ENCODE assay signal across 9 mouse cellular contexts in genomic region chr14:45477651-45478050, GRCm38 (mm10). TPM values are rescaled to one million over a fixed set of nuclear protein-coding genes. Genes with fewer than 3 reads are reported as not detected.
DNase-seq lines count a peak whose midpoint lies in the region; ATAC-seq and TF ChIP-seq lines count a peak whose summit lies in the region.
"Had no signal": no experiment of that assay in that cellular context is flagged by ENCODE, and none has a peak within 500 bp of the region (broad histone marks: within the 10 kb centered on the region; RNA-seq: fewer than 3 reads in every experiment).

No protein-coding gene starts in this region.

- intact Hi-C loops in left cerebral cortex, postnatal 36 days (cut with DNase I) = no loop called here

- no peak for TF ChIP-seq CTCF in lung, adult 2 months (IDR thresholded peaks at IDR 0.05; ENCODE audit: insufficient read depth, low read length)
- no peak for TF ChIP-seq CTCF in stomach, postnatal 0 days (IDR thresholded peaks at IDR 0.05; ENCODE audit: low read depth)

- no peaks in the 10 kb centered on the region for H3K27me3 ChIP-seq in stomach, postnatal 0 days (ENCODE audit: control insufficient read depth, insufficient read depth, low read length)
- H3K27me3 ChIP-seq in midbrain, embryonic 13.5 days = no peaks in the 10 kb centered on the region
- H3K27me3 ChIP-seq: megakaryocyte, embryonic 14.5 days had no signal

- DNase-seq in adipocyte (ENCODE audit: low spot score) = peak; percentile 49
- peak; percentile 78 to 88 for DNase-seq in kidney, adult 8-10 months
- DNase-seq in lung, adult 2 months = peak; percentile 55
- DNase-seq in thymus, adult 18-20 months = no peak
- DNase-seq in left cerebral cortex, postnatal 36 days (ENCODE audit: low spot score in 2 of 2) = no peak
- DNase-seq in stomach, postnatal 0 days (ENCODE audit: low spot score) = no peak

- TF ChIP-seq POLR2A in lung, adult 2 months (IDR thresholded peaks at IDR 0.05; ENCODE audit: borderline replicate concordance, extremely low read depth, low read depth, low read length) = 0 out of 2 replicates have a peak, but pooled peaks have one; percentile 9

- no peak overlapping the region for H3K9ac ChIP-seq in stomach, postnatal 0 days (ENCODE audit: low read length)
- no peak overlapping the region for H3K9ac ChIP-seq in midbrain, embryonic 13.5 days (replicated peaks)

- H3K9me3 ChIP-seq in stomach, postnatal 0 days (ENCODE audit: control insufficient read depth, low read length) = no peaks in the 10 kb centered on the region
- no peaks in the 10 kb centered on the region for H3K9me3 ChIP-seq in midbrain, embryonic 13.5 days

- no peak for TF ChIP-seq EP300 in stomach, postnatal 0 days (optimal IDR thresholded peaks at IDR 0.05)

- H3K36me3 ChIP-seq in stomach, postnatal 0 days (ENCODE audit: control insufficient read depth, insufficient read depth, low read length) = peaks cover 9% of the 10 kb centered on the region
- H3K36me3 ChIP-seq in midbrain, embryonic 13.5 days = peaks cover 45% of the 10 kb centered on the region

- WGBS in lung, adult 2 months = 16% methylated on average over 8 of the region's 8 CpGs
- 17% methylated on average over 8 of the region's 8 CpGs for WGBS in stomach, postnatal 0 days
- WGBS in midbrain, embryonic 13.5 days = 70% methylated on average over 8 of the region's 8 CpGs

- H3K4me1 ChIP-seq in brown adipose tissue, adult 24 weeks (ENCODE audit: control insufficient read depth, insufficient read depth, insufficient read length, low read length) = peaks cover 11% of the 10 kb centered on the region
- H3K4me1 ChIP-seq in lung, adult 2 months (ENCODE audit: control insufficient read depth, insufficient read depth, low read length) = peaks cover 12% of the 10 kb centered on the region
- H3K4me1 ChIP-seq in stomach, postnatal 0 days (replicated peaks; ENCODE audit: control insufficient read depth, insufficient read depth) = no peaks in the 10 kb centered on the region
- no peaks in the 10 kb centered on the region for H3K4me1 ChIP-seq in midbrain, embryonic 13.5 days (replicated peaks)

- H3K4me3 ChIP-seq in brown adipose tissue, adult 24 weeks (ENCODE audit: insufficient read depth, low read depth, low read length) = no peak overlapping the region
- no peak overlapping the region for H3K4me3 ChIP-seq in lung, adult 2 months (replicated peaks; ENCODE audit: extremely low read depth, low read depth, low read length)
- H3K4me3 ChIP-seq in stomach, postnatal 0 days (ENCODE audit: low read depth, low read length) = no peak overlapping the region
- H3K4me3 ChIP-seq in midbrain, embryonic 13.5 days (replicated peaks) = no peak overlapping the region
- H3K4me3 ChIP-seq: megakaryocyte, embryonic 14.5 days had no signal

- H3K27ac ChIP-seq in brown adipose tissue, adult 24 weeks (replicated peaks; ENCODE audit: low read depth, low read length) = peak overlapping the region; percentile 19; the same call in 1 of the 2 replicates
- no peak overlapping the region for H3K27ac ChIP-seq in stomach, postnatal 0 days (replicated peaks)
- H3K27ac ChIP-seq in midbrain, embryonic 13.5 days = no peak overlapping the region

- H3K4me2 ChIP-seq in stomach, postnatal 0 days (replicated peaks; ENCODE audit: low read depth) = no peak overlapping the region
- no peak overlapping the region for H3K4me2 ChIP-seq in midbrain, embryonic 13.5 days (replicated peaks)

- ATAC-seq in stomach, postnatal 0 days (ENCODE audit: low FRiP score, low TSS enrichment) = no peak
- no peak for ATAC-seq in midbrain, embryonic 13.5 days

RNA-seq across cellular contexts. Expression of gene Fermt2, which starts 52.3 kb away (rescaled TPM):
- 69.7 and 110 TPM in 2 replicates for polyA plus RNA-seq in brown adipose tissue, adult 24 weeks (2012; ENCODE audit: insufficient read depth, insufficient read length, missing spikeins)
- 86.3 and 127 TPM in 2 replicates for polyA plus RNA-seq in lung, adult 2 months (2012; rRNA removed)
- 10 to 100 TPM; 91.8 to 91.9 TPM for total RNA-seq in left cerebral cortex, postnatal 36 days (2021)
- 176 and 189 TPM in 2 replicates for polyA plus RNA-seq in stomach, postnatal 0 days (2015; fragmentation: Nextera tagmentation; extraction: Ambion mirVana)
- polyA plus RNA-seq in midbrain, embryonic 13.5 days (2015; fragmentation: Nextera tagmentation; extraction: Ambion mirVana) = 53.0 and 53.5 TPM in 2 replicates

Comparison
In these comparisons a context has a peak if more than half of its experiments do, and no peak if none do; other contexts are left out.
1. DNase-seq: peak in adipocyte (single experiment), kidney, adult 8-10 months (2 of 2) and lung, adult 2 months (single experiment); none in thymus, adult 18-20 months (0 of 2), left cerebral cortex, postnatal 36 days (0 of 2) and stomach, postnatal 0 days (single experiment).